Mouse (Mus musculus) layer of hippocampus, adult 6 months (tissue): Measurements from ENCODE around the gene Slc51a. TPM values are rescaled to one million over a fixed set of nuclear protein-coding genes. Genes with fewer than 3 reads are reported as not detected.

Source experiments
- long read RNA-seq, 2 experiments: library from polyadenylated mRNA; unstranded; transcript quantifications; one replicate each; pipeline ENCODE4 v2.0.0; 2019 to 2020
- polyA plus RNA-seq: library from polyadenylated mRNA; unstranded; fragments of <200 nt; fragmentation: Nextera tagmentation; gene quantifications from 2 replicates; pipeline ENCODE4 v1.2.3, GENCODE M21; 2021

The Slc51a gene
- polyA plus RNA-seq, result not detected in 2 replicates
- long read RNA-seq, experiment 1, result 0 reads
- long read RNA-seq, experiment 2, result 0 reads

GRCm38 (mm10) chr16:32487234-32488111 lies at the start of gene Slc51a:
Slc51a (minus strand) TSS chr16:32487879.

GRCm38 (mm10) chr16:32495965-32496364 lies 8.3 kb upstream of the Slc51a start, which contains the start of gene Zdhhc19:
Zdhhc19 (plus strand) TSS chr16:32496265.

GRCm38 (mm10) chr16:32430474-32431046 lies 57.1 kb downstream of the Slc51a start, which contains the start of gene Pcyt1a:
Pcyt1a (plus strand) TSS chr16:32430921.

Other genes with a start within 250 kb of the Slc51a start
- gene Fbxo45, start 240.7 kb downstream of the Slc51a start, polyA plus RNA-seq, result 4.6 and 5.3 TPM in 2 replicates
- gene Wdr53, start 240.7 kb downstream of the Slc51a start, polyA plus RNA-seq, result 12.7 and 14.4 TPM in 2 replicates
- not detected in 2 replicates for gene Smco1, start 216.4 kb downstream of the Slc51a start, polyA plus RNA-seq
- gene Rnf168, start 210.4 kb downstream of the Slc51a start, polyA plus RNA-seq, result 23.3 and 26.0 TPM in 2 replicates
- 4.6 and 6.7 TPM in 2 replicates for gene Ubxn7, start 155.6 kb downstream of the Slc51a start, polyA plus RNA-seq
- gene Tm4sf19, start 87.4 kb downstream of the Slc51a start, polyA plus RNA-seq, result not detected in 2 replicates
- gene Tctex1d2, start 68.2 kb downstream of the Slc51a start, polyA plus RNA-seq, result 42.7 and 45.7 TPM in 2 replicates
- gene Pcyt1a, start 57.0 kb downstream of the Slc51a start, polyA plus RNA-seq, result 13.7 and 14.4 TPM in 2 replicates
- not detected in 2 replicates for gene Zdhhc19, start 8.4 kb upstream of the Slc51a start, polyA plus RNA-seq
- 8.5 and 12.1 TPM in 2 replicates for gene Tfrc, start 121.0 kb upstream of the Slc51a start, polyA plus RNA-seq
- gene Tnk2, start 156.0 kb upstream of the Slc51a start, polyA plus RNA-seq, result 8.8 and 11.1 TPM in 2 replicates
- 0.18 TPM in 1 of 2 replicates, not detected in the other for gene Muc4, start 248.0 kb upstream of the Slc51a start, polyA plus RNA-seq